Mouse (Mus musculus): Measurements from ENCODE around the gene Pard3. TPM values are rescaled to one million over a fixed set of nuclear protein-coding genes. Genes with fewer than 3 reads are reported as not detected.

The Pard3 gene
- polyA plus RNA-seq, 1 experiment from 2014 or later = 38.3 TPM

DNA sequence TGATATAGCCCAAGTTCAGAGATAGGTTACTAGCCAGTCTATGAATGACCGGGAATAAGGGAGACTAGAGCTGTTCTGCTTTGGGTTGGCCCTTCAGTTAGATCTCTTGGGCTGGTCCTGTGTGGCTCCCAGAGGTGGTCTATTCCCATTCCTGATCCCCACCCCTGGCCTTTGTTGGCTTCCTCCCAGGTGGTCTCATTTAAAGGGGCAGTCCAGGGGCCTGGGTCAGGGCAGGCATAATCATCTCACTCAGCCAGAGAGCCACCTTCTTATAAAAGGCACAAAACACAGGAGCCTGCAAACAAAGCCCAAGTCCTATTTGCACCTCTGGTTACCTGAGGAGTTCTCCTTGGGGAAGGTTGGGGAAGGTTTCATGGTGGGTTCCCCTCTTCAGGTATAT lies 447.6 kb downstream of the Pard3 start:
- Histone ChIP-seq H3K4me3 (replicated peaks) (no peak overlapping the region), H3K36me3 (no peaks in the 10 kb centered on the region), H3K27me3 (no peaks in the 10 kb centered on the region), H3K4me2 (replicated peaks) (no peak overlapping the region), H3K9ac (no peak overlapping the region), H3K27ac (replicated peaks) (no peak overlapping the region), H3K4me1 (no peaks in the 10 kb centered on the region), H3K9me3 (replicated peaks) (no peaks in the 10 kb centered on the region)
- WGBS = 82% methylated on average over 1 of the region's 1 CpGs
- ATAC-seq (ENCODE audit: insufficient number of reproducible peaks, low FRiP score, low TSS enrichment, low read depth) = no peak

DNA sequence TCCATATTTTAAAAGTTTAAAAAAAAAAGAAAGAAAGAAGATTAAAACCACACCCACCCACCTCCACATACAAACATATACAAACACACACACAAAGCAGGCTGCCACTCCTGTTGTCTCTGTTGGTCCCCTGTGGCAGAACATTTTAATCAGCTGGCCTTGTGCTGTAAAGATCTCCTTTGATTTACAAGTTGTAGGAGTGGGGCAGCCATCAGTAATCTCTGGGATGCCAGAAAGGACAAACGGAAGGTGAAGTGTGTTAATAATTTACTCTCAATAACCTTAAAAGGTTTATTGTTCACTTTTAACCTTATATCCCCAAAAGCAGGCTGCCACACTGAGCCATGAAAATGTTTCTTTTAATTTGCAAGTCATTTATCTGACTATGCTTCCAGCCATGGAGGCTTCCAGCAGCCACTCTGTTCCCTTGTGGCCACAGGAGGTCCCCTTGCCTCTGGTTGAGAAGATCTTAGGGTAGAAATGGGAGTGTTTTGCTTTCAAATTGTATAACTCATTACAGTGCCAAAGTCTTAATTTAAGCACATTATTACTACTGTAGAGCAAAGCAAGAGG lies 448.4 kb downstream of the Pard3 start:
- Histone ChIP-seq H3K4me3 (replicated peaks) (no peak overlapping the region), H3K36me3 (no peaks in the 10 kb centered on the region), H3K27ac (replicated peaks) (no peak overlapping the region), H3K4me1 (0 out of 2 replicates have a peak, but pooled peaks cover 2% of the 10 kb centered on the region), H3K9ac (no peak overlapping the region), H3K9me3 (replicated peaks) (no peaks in the 10 kb centered on the region), H3K4me2 (replicated peaks) (no peak overlapping the region), H3K27me3 (no peaks in the 10 kb centered on the region)
- WGBS = 50% methylated on average over 1 of the region's 1 CpGs
- ATAC-seq (ENCODE audit: insufficient number of reproducible peaks, low FRiP score, low TSS enrichment, low read depth) = no peak

DNA sequence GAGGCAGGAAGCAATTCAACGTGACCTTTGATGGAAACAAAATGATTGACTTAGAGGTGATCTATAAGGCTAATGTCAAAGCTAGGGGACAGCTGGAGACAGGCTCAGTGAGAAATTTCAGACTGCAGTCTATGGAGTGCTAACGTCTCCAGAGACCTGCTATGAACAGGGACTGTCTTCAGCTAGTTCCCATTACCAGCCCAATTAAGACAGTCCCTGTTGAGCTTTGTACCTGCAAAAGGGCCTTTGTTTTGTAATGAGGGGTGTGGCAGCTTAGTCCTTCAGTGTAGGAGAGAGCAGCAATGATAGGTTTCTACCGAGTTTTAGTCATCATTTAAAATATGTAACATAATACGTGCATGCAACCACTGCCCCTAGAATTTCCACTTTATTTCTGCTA lies 448.9 kb downstream of the Pard3 start:
- Histone ChIP-seq H3K9ac (no peak overlapping the region), H3K4me3 (replicated peaks) (no peak overlapping the region), H3K27me3 (no peaks in the 10 kb centered on the region), H3K36me3 (no peaks in the 10 kb centered on the region), H3K4me2 (replicated peaks) (no peak overlapping the region), H3K4me1 (0 out of 2 replicates have a peak, but pooled peaks cover 2% of the 10 kb centered on the region), H3K9me3 (replicated peaks) (no peaks in the 10 kb centered on the region), H3K27ac (replicated peaks) (no peak overlapping the region)
- peak; percentile 82; the same call in 1 of the 2 replicates for ATAC-seq (ENCODE audit: insufficient number of reproducible peaks, low FRiP score, low TSS enrichment, low read depth)
- 44% methylated on average over 4 of the region's 4 CpGs for WGBS

DNA sequence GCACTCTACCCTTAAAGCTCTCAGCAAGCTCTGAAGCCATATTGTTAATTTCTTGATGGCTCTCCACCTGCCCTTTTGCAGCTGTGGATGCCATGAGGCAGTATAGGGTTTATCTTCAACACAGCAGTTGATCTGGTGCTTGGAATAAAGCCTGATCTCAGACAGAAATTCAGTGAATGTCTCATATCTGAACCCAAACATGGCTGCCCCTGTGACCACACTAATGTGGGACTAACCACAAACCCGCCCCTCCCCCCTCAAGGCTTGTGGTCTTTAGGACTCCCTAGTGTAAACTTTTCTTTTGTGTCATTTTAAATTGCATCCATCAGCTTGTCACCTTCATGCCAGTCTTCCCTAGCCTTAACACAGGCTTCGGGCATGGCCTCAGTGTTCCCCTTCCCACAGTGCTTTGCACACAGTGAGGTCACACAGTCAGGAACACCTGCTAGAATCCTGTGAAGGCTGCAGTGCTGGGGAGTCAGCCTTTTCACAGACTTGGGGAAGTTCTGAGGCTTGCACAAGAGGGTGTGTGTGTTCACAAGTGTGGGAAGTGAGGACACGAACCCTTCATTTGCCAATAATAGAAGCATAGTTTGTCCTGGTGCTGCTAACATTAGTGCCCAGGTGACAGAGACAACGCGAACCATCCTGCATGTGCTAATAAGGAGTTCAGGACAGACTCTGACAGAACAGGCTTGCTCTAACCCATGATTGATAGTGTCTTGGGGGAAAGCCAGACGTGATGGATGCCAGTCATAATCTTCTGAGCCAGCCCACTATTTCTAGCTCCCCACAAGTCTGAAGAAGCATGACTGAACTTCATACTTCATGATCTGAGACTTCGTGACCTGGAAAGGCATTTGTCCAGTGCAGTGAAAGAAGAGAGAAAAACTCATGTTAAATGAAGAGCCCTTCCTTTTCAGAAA lies 451.4 kb downstream of the Pard3 start:
- Histone ChIP-seq H3K4me3 (replicated peaks) (no peak overlapping the region), H3K27ac (replicated peaks) (no peak overlapping the region), H3K9me3 (replicated peaks) (no peaks in the 10 kb centered on the region), H3K9ac (no peak overlapping the region), H3K27me3 (no peaks in the 10 kb centered on the region), H3K4me1 (0 out of 2 replicates have a peak, but pooled peaks cover 2% of the 10 kb centered on the region), H3K36me3 (no peaks in the 10 kb centered on the region), H3K4me2 (replicated peaks) (no peak overlapping the region)
- whole genome bisulfite sequencing = 67% methylated on average over 7 of the region's 7 CpGs
- ATAC-seq (ENCODE audit: insufficient number of reproducible peaks, low FRiP score, low TSS enrichment, low read depth) = no peak

DNA sequence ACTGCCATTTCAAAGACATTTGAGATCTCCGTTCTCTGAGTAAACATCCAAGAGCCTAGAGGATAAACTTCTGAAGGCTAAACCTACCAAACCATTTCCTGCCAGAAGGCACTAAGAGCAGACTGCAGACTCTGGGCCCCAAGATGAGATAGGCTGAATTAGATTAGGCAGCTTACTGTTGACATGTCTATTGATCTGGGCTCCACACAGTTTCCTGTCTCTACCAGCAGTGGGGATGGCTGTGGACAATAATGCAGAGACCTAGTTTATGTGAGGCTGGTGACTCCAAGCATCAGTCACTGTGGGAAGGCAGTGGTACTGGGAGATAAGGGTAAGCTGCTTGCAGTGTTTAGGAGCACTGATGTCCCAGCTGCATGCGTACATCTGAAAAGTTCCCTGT lies 452.4 kb downstream of the Pard3 start:
- no peak overlapping the region for H3K27ac ChIP-seq (replicated peaks)
- no peaks in the 10 kb centered on the region for H3K27me3 ChIP-seq
- H3K4me3 ChIP-seq (replicated peaks) = no peak overlapping the region
- WGBS = 55% methylated on average over 2 of the region's 2 CpGs
- H3K36me3 ChIP-seq = no peaks in the 10 kb centered on the region
- ATAC-seq (ENCODE audit: insufficient number of reproducible peaks, low FRiP score, low TSS enrichment, low read depth) = no peak
- H3K9me3 ChIP-seq (replicated peaks) = no peaks in the 10 kb centered on the region
- H3K4me2 ChIP-seq (replicated peaks) = no peak overlapping the region
- H3K4me1 ChIP-seq = 0 out of 2 replicates have a peak, but pooled peaks cover 2% of the 10 kb centered on the region
- H3K9ac ChIP-seq = no peak overlapping the region

DNA sequence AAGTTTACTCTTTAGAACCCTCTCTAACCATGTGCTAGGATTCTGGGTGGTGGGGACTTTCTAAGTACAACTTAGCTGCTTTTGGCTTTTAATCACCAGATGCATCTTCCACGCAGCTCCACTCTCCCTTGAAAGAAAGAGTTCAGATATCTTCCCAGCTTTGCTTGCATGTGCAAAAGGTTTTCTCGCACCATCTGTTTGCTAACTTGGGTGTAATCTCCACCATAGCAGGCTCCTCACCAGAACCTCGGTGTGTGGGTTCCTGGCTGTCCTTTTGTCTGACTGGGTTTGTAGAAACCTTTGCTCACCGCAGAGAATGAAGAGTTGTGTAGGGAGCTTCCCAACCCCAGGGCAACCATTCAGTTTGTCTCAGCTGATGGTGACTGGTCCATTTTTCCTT lies 462.0 kb downstream of the Pard3 start:
- H3K9me3 ChIP-seq (replicated peaks) = no peaks in the 10 kb centered on the region
- WGBS = 83% methylated on average over 4 of the region's 4 CpGs

DNA sequence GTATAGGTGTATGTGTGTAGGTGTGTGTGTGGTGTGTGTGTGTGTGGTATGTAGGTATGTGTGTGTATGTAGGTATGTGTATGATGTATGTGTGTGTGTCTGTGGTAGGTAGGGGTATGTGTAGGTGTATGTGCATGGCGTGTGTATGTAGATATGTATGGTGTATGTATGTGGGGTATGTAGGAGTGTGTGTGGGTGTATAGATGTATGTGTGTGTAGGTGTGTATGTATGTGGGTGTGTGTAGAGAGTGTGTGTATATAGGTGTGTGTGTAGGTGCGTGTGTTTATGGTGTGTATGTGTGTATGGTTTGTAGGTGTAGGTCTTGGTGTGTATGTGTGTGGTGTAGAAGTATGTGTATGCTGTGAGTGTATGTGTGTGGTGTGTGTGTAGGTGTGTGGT lies 464.6 kb downstream of the Pard3 start:
- ATAC-seq (ENCODE audit: insufficient number of reproducible peaks, low FRiP score, low TSS enrichment, low read depth) = no peak
- 97% methylated on average over 2 of the region's 2 CpGs for WGBS

More for the DNA sequence above, 462.0 kb downstream of the Pard3 start:
- Histone ChIP-seq H3K9ac (no peak overlapping the region), H3K36me3 (no peaks in the 10 kb centered on the region), H3K27me3 (no peaks in the 10 kb centered on the region), H3K4me1 (no peaks in the 10 kb centered on the region), H3K4me2 (replicated peaks) (no peak overlapping the region), H3K27ac (replicated peaks) (no peak overlapping the region), H3K4me3 (replicated peaks) (no peak overlapping the region)
- no peak for ATAC-seq (ENCODE audit: insufficient number of reproducible peaks, low FRiP score, low TSS enrichment, low read depth)

DNA sequence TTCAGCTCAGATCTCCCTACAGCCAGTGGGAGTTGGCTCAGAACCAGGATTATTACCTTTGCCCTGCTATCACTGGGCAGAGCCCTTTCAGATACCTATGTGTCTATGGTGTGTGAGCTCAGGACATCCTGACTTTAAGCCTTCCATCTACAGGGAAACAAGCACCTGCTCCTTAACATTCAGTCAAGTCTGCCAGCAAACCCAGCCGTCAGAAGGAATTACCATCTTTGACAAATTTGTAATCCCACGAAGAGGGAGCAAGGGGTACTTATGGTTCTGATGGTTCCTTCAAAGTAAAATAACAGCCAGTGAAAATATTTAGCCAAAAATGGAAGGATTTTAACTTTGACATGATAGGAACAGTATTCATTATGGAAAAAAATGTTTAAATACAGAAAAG lies 466.1 kb downstream of the Pard3 start:
- no peak overlapping the region for H3K4me3 ChIP-seq (replicated peaks)
- no peaks in the 10 kb centered on the region for H3K36me3 ChIP-seq
- peaks cover 3% of the 10 kb centered on the region for H3K4me1 ChIP-seq
- WGBS = 68% methylated on average over 2 of the region's 2 CpGs
- H3K27me3 ChIP-seq = no peaks in the 10 kb centered on the region
- no peak overlapping the region for H3K27ac ChIP-seq (replicated peaks)
- H3K9me3 ChIP-seq (replicated peaks) = no peaks in the 10 kb centered on the region
- no peak overlapping the region for H3K9ac ChIP-seq
- ATAC-seq (ENCODE audit: insufficient number of reproducible peaks, low FRiP score, low TSS enrichment, low read depth) = no peak
- H3K4me2 ChIP-seq (replicated peaks) = no peak overlapping the region

More for the DNA sequence above, 464.6 kb downstream of the Pard3 start:
- Histone ChIP-seq H3K27ac (replicated peaks) (no peak overlapping the region), H3K9ac (no peak overlapping the region), H3K4me3 (replicated peaks) (no peak overlapping the region), H3K27me3 (no peaks in the 10 kb centered on the region), H3K4me1 (no peaks in the 10 kb centered on the region), H3K36me3 (no peaks in the 10 kb centered on the region), H3K4me2 (replicated peaks) (no peak overlapping the region), H3K9me3 (replicated peaks) (no peaks in the 10 kb centered on the region)

DNA sequence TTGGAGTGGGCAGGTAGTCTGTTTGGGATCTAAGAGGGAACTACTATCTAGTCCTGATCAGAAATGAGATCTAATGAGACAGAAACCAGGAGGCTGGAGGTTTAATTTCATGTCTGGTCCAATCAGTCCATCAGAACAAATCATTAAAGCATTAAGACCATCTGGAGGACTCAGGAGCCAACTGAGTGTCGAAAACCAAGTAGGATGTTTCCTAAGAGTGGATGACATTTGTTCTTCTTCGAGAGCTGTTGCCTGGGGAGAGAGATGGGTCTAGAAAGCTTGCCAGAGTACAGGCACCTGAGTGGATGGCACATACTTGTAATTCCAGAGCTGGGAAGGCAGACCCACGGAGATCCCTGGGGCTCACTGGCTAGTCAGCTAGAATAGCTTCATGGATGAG lies 468.2 kb downstream of the Pard3 start:
- Histone ChIP-seq H3K4me2 (replicated peaks) (no peak overlapping the region), H3K4me1 (peaks cover 12% of the 10 kb centered on the region), H3K27ac (replicated peaks) (no peak overlapping the region), H3K9me3 (replicated peaks) (no peaks in the 10 kb centered on the region), H3K9ac (no peak overlapping the region), H3K4me3 (replicated peaks) (no peak overlapping the region), H3K36me3 (no peaks in the 10 kb centered on the region), H3K27me3 (no peaks in the 10 kb centered on the region)
- 59% methylated on average over 3 of the region's 3 CpGs for WGBS
- no peak for ATAC-seq (ENCODE audit: insufficient number of reproducible peaks, low FRiP score, low TSS enrichment, low read depth)

DNA sequence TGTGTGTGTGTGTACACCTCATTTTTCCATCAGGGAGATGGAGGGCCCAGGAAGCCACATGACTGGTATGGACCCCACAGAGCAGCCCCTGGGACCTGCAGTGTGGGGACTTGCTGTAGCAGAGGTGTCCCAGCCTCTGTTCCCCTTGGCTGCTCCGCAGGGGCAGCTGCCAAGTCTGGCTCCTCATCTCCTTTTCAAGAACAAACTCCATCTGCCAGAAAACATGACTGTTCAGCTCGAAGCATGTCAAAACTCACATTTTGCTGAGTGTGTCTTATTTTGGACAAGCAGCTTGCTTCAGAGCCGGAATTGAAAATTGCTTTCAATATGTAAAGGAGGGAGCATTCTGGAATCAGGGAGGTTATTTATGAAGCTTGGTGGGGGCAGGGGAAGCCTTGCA lies 471.1 kb downstream of the Pard3 start:
- H3K36me3 ChIP-seq = no peaks in the 10 kb centered on the region
- ATAC-seq (ENCODE audit: insufficient number of reproducible peaks, low FRiP score, low TSS enrichment, low read depth) = no peak
- H3K9me3 ChIP-seq (replicated peaks) = no peaks in the 10 kb centered on the region
- peak overlapping the region; percentile 39; the same call in 1 of the 2 replicates for H3K27ac ChIP-seq (replicated peaks)
- H3K4me1 ChIP-seq = peaks cover 12% of the 10 kb centered on the region
- H3K9ac ChIP-seq = no peak overlapping the region
- no peaks in the 10 kb centered on the region for H3K27me3 ChIP-seq
- 0 out of 2 replicates have a peak overlapping the region, but pooled peaks have one; percentile 6 for H3K4me3 ChIP-seq (replicated peaks)
- no peak overlapping the region for H3K4me2 ChIP-seq (replicated peaks)
- 31% methylated on average over 3 of the region's 3 CpGs for WGBS

DNA sequence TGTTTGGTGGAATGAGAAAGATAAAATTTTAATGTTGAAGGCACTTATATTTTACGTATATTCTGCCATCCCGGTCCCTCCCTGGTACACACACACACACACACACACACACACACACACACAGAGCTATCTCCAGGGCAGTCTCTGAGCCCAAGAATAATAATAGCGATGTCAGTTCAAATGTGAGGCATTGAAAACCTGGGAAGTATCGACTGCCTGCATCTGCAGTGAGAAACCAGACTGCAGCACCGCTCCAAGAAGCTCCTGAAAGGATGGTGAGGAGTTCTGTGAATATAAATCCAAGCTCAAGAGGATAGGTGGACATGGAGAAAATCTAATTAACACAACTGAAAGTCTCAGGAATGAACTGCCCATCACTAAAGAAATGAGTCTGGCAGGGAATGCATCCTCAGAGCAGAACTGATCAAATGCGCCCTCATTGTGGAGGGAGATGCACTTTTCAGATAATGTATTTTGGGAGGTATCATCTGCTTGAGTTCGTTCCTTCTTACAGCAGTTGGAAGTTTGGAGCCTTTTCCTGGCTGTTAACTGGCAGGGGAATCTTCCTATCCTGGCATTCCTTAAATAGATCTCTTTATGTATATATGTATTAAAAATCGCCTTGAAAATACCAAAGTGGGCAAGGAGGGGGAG lies 471.6 kb downstream of the Pard3 start:
- H3K27ac ChIP-seq (replicated peaks) = peak overlapping the region; percentile 39; the same call in 1 of the 2 replicates
- peaks cover 12% of the 10 kb centered on the region for H3K4me1 ChIP-seq
- no peaks in the 10 kb centered on the region for H3K36me3 ChIP-seq
- no peaks in the 10 kb centered on the region for H3K27me3 ChIP-seq
- no peak overlapping the region for H3K4me2 ChIP-seq (replicated peaks)
- ATAC-seq (ENCODE audit: insufficient number of reproducible peaks, low FRiP score, low TSS enrichment, low read depth) = no peak
- no peaks in the 10 kb centered on the region for H3K9me3 ChIP-seq (replicated peaks)
- H3K9ac ChIP-seq = no peak overlapping the region
- H3K4me3 ChIP-seq (replicated peaks) = 0 out of 2 replicates have a peak overlapping the region, but pooled peaks have one; percentile 6
- 68% methylated on average over 8 of the region's 8 CpGs for WGBS

All from embryonic facial prominence, embryonic 15.5 days (tissue).